Mouse (Mus musculus): ENCODE data around the gene Uck2. TPM values are rescaled to one million over a fixed set of nuclear protein-coding genes. Genes with fewer than 3 reads are reported as not detected.

Gene Uck2
- polyA plus RNA-seq, 1 experiment from 2014 or later, result 70.1 TPM

Small RNA genes lying within 50 kb of the gene (microRNA-seq; reads per million reads assigned to microRNA genes)
- gene Mir6347, result not detected

Other genes starting within 250 kb of the Uck2 start
- 75.3 and 76.9 TPM in 2 replicates for gene Tmco1, start 23.1 kb upstream of the Uck2 start, polyA plus RNA-seq (2015; fragmentation: Nextera tagmentation; extraction: Ambion mirVana)
- gene Aldh9a1, start 64.7 kb upstream of the Uck2 start, polyA plus RNA-seq (2015; fragmentation: Nextera tagmentation; extraction: Ambion mirVana), result 27.9 and 28.1 TPM in 2 replicates
- gene Mgst3, start 108.5 kb upstream of the Uck2 start, polyA plus RNA-seq (2015; fragmentation: Nextera tagmentation; extraction: Ambion mirVana), result 80.2 and 83.6 TPM in 2 replicates
- 0.27 TPM in 1 of 2 replicates, not detected in the other for gene Lrrc52, start 181.5 kb upstream of the Uck2 start, polyA plus RNA-seq (2015; fragmentation: Nextera tagmentation; extraction: Ambion mirVana)

All from midbrain, embryonic 13.5 days (tissue).